Mouse (Mus musculus) ES-E14 (cell line): Measurements from ENCODE around the gene Hoxa5.

Experiments
- CHD2 ChIP-seq: IDR thresholded peaks from 2 replicates; pipeline ENCODE4 v1.6.1; 2014; ENCODE audit warnings: mild to moderate bottlenecking, low read depth, low read length, inconsistent platforms
- HCFC1 ChIP-seq: IDR thresholded peaks from 2 replicates; pipeline ENCODE4 v1.6.1; 2012; ENCODE audit warnings: low read length, inconsistent platforms, borderline replicate concordance; ENCODE audit not compliant: insufficient read depth
- ZNF384 ChIP-seq: IDR thresholded peaks from 2 replicates; pipeline ENCODE4 v1.6.1; 2012; ENCODE audit warnings: low read depth, low read length, inconsistent platforms

DNA sequence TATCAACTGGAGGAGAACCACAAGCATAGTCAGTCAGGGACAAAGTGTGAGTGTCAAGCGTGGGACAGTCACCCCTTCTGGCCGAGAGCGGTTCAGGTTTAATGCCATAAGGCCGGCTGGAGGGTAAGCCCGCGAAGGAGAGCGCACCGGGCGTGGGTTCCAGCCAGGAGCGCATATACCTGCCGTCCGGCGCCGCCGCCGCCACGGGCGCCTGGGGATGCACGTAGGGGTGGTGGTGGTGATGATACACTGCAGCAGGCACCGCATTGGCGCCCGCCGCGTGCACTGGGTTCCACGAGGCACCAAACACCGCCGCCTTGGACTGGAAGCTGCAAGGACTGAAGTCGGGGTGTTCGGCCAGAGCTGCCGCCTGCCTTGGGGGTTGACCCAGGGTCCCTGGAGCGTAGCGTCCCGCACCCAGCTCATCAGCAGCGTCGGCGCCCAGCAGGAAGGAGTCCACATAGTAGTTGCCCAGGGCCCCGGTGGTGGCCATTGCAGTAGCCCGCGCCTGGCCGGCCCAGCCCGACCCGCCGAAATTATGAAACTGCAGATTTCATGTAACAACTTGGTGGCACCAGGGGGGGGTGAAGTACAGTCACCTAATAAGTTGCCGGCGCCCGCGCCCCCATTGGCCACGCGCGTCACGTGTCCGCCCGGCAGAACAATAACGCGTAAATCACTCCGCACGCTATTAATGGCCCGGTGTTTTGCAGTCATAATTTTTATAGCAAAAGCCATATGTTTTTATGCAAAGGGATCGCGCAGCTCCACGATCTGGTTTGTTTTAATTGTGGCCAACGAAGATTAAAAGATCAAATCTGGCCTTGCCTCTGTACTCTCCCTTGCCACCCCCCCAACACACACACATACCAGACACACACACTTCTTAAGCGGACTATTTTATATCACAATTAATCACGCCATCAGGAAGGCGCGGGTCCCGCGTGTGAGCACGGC is 21.5 kb upstream of the Hoxa5 start:
- no peak for TF ChIP-seq ZNF384
- TF ChIP-seq HCFC1 = no peak
- TF ChIP-seq CHD2 = no peak
